Mouse (Mus musculus) hindbrain, embryonic 16.5 days (tissue): Measurements from ENCODE around the gene Krtap5-2. TPM values are rescaled to one million over a fixed set of nuclear protein-coding genes. Genes with fewer than 3 reads are reported as not detected.
"Not testable (repeated sequence)": the region's sequence is repeated elsewhere in the genome, so short reads cannot be mapped to it uniquely, and the experiment has no call there.

ENCODE experiments used
- ATAC-seq: fragments of 200-750 bp; cut with Nextera tagmentation; 2 replicates; pipeline ENCODE4 v1.8.0; 2017; ENCODE audit warnings: moderate TSS enrichment, moderate library complexity
- H3K27ac ChIP-seq: fragments of 300-500 bp; sonication (generic); 2 replicates; pipeline ENCODE4 v1.5.1; 2014; ENCODE audit warnings: low read depth, mild to moderate bottlenecking, control low read depth, low read length, moderate library complexity
- H3K27me3 ChIP-seq: fragments of 300-500 bp; sonication (generic); replicated peaks from 2 replicates; pipeline ENCODE4 v1.6.1; 2014; ENCODE audit warnings: low read length; ENCODE audit not compliant: control insufficient read depth, insufficient read depth
- H3K36me3 ChIP-seq: fragments of 300-500 bp; sonication (generic); 2 replicates; pipeline ENCODE4 v1.6.1; 2014; ENCODE audit warnings: mild to moderate bottlenecking, low read length, moderate library complexity, mixed read lengths; ENCODE audit not compliant: control insufficient read depth, insufficient read depth
- H3K4me1 ChIP-seq: fragments of 300-500 bp; sonication (generic); 2 replicates; pipeline ENCODE4 v1.6.1; 2014; ENCODE audit warnings: low read depth, low read length; ENCODE audit not compliant: control insufficient read depth, insufficient read depth
- H3K4me2 ChIP-seq: fragments of 300-500 bp; sonication (generic); 2 replicates; pipeline ENCODE4 v1.6.1; 2014; ENCODE audit warnings: mild to moderate bottlenecking, low read length, control low read depth, moderate library complexity
- H3K4me3 ChIP-seq: fragments of 300-500 bp; sonication (generic); 2 replicates; pipeline ENCODE4 v1.5.1; 2014; ENCODE audit warnings: mild to moderate bottlenecking, low read length, control low read depth, moderate library complexity
- H3K9ac ChIP-seq: fragments of 300-500 bp; sonication (generic); 2 replicates; pipeline ENCODE4 v1.6.1; 2014; ENCODE audit warnings: low read depth, mild to moderate bottlenecking, control low read depth, low read length, moderate library complexity
- H3K9me3 ChIP-seq: fragments of 300-500 bp; sonication (generic); 2 replicates; pipeline ENCODE4 v1.6.1; 2014; ENCODE audit warnings: mild to moderate bottlenecking, low read length, moderate library complexity; ENCODE audit not compliant: control insufficient read depth
- WGBS: fragments of 180-500 bp; shearing (Covaris S2); extraction: QIAGEN DNeasy Blood & Tissue Kit; methylation state at CpG from one replicate; pipeline ENCODE4 v1.1.7; 2014; 5-methylcytosine and 5-hydroxymethylcytosine counted together
- polyA plus RNA-seq: library from polyadenylated mRNA; unstranded; fragments of >200 nt; fragmentation: Nextera tagmentation; extraction: Ambion mirVana; gene quantifications from 2 replicates; pipeline ENCODE4 v1.2.1, GENCODE M21; 2015

Krtap5-2 gene
- polyA plus RNA-seq = not detected in 2 replicates

DNA sequence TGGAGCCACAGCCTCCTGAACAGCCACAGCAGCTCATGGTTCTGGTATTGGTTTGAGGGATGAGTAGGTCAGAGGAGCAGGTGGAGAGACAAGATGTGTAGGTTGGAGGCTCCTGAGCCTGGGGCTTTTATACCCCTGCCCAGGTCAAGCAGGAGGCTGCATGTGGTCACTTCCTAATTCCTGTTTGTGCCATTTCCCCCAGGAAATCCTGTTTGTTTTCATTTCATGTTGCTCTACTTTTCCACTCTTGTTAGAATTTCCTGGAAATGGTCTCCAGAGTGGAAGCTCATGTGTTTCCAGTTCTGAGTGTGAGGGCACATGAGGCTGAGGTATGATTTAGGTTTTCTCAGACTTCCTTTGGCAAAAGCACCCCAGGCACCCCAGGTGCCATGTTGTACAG is at the start of gene Krtap5-2:
Gene Krtap5-2, minus strand, starts transcription at position 101 of the 400 bp plus-strand sequence.
- H3K9ac ChIP-seq, H3K4me3 ChIP-seq, H3K4me1 ChIP-seq, H3K27ac ChIP-seq, H3K36me3 ChIP-seq, H3K4me2 ChIP-seq, H3K9me3 ChIP-seq, H3K27me3 ChIP-seq, ATAC-seq: not testable (repeated sequence)

DNA sequence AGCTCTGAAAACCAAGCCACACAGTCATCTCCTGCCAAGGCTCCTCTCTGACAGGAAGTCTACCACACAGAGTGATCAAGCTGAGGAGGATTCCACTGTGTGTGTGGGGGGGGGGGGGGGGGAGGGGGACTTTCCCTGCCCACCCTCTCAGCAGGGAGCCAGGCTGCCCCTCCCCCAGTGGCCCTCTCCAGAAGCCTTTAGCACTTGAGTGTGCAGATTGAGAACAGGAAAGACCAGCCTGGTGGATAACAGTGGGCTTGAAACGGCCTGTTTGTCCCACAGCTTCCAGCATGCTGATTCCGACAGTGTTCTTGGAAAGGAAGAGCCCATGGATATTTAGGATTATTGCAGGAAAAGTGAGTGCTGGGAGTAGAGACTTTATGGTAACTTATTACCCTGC is 48.7 kb upstream of the Krtap5-2 start:
- Histone ChIP-seq H3K4me1 (no peaks in the 10 kb centered on the region), H3K27ac (no peak overlapping the region), H3K27me3 (no peaks in the 10 kb centered on the region), H3K9ac (no peak overlapping the region), H3K36me3 (no peaks in the 10 kb centered on the region), H3K4me2 (no peak overlapping the region), H3K4me3 (no peak overlapping the region), H3K9me3 (no peaks in the 10 kb centered on the region)
- no peak for ATAC-seq
- 48% methylated on average over 2 of the region's 2 CpGs for WGBS

DNA sequence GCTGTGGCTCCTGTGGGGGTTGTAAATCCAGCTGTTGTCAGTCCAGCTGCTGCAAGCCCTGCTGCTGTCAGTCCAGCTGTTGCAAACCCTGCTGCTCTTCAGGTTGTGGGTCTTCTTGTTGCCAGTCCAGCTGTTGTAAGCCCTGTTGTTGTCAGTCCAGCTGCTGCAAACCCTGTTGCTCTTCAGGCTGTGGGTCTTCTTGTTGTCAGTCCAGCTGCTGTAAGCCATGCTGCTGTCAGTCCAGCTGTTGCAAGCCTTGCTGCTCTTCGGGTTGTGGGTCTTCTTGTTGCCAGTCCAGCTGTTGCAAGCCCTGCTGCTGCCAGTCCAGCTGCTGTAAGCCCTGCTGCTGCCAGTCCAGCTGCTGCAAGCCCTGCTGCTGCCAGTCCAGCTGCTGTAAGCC is 36.3 kb upstream of the Krtap5-2 start:
- not testable (repeated sequence) for H3K27ac ChIP-seq, H3K9me3 ChIP-seq
- 60% methylated on average over 1 of the region's 1 CpGs for WGBS

DNA sequence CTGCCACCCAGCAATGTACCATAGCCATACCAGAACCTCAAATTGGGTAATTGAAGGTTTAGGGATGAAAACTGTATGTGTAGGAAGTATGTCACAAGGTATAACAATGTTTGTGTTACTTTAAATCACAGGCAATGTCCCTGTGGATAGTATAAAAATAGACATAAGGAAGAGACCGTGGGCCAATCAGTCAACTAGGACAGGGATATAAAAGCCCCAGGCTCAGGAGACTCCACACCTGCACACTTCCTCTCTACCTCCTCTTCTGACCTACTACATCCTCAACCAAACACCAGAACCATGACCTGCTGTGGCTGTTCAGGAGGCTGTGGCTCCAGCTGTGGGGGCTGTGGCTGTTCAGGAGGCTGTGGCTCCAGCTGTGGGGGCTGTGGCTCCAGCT is 35.8 kb upstream of the Krtap5-2 start, which contains the start of gene Gm7579:
Gene Gm7579, plus strand, starts transcription at position 301 of the 400 bp plus-strand sequence.
- Histone ChIP-seq H3K27ac (no peak within 1 kb of the TSS), H3K9me3 (no peaks in the 10 kb centered on the region), H3K27me3 (no peaks in the 10 kb centered on the region), H3K4me1 (no peaks in the 10 kb centered on the region), H3K36me3 (no peaks in the 10 kb centered on the region), H3K4me2 (no peak within 1 kb of the TSS), H3K4me3 (no peak within 1 kb of the TSS), H3K9ac (no peak within 1 kb of the TSS)
- no peak for ATAC-seq
- 75% methylated on average over 1 of the region's 1 CpGs for WGBS

More for the DNA sequence above, 36.3 kb upstream of the Krtap5-2 start:
- H3K4me1 ChIP-seq, H3K4me3 ChIP-seq, H3K9ac ChIP-seq, H3K36me3 ChIP-seq, H3K27me3 ChIP-seq, ATAC-seq, H3K4me2 ChIP-seq: not testable (repeated sequence)

DNA sequence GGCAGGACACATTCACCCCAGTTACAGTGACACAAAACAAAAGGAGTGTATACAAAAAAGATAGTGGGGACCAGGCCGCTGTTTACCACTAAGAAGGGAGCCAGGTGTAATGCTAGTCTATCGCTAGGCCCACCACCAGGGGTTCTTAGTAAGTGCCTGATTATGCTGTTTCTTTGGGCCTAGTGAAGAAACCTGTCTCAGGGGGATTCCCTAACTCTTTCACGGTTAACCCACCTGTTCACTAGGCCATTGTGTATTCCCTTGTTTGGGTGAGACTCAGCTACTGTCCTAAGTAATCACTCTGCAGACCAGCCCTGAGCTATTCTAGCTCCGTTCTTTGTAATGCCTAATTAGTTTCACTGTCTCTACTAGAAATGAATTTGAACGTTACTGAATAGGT is 31.1 kb upstream of the Krtap5-2 start:
- H3K27ac ChIP-seq, H3K9ac ChIP-seq, ATAC-seq, H3K4me3 ChIP-seq, H3K4me2 ChIP-seq, H3K9me3 ChIP-seq, H3K4me1 ChIP-seq, H3K27me3 ChIP-seq, H3K36me3 ChIP-seq: not testable (repeated sequence)
- 75% methylated on average over 5 of the region's 5 CpGs for WGBS

GRCm38 (mm10) chr7:142205488-142205887 is 29.7 kb upstream of the Krtap5-2 start:
- Histone ChIP-seq H3K4me3 (no peak overlapping the region), H3K27ac (no peak overlapping the region), H3K4me2 (no peak overlapping the region), H3K9ac (no peak overlapping the region), H3K27me3 (no peaks in the 10 kb centered on the region), H3K9me3 (no peaks in the 10 kb centered on the region), H3K36me3 (no peaks in the 10 kb centered on the region), H3K4me1 (no peaks in the 10 kb centered on the region)
- no peak for ATAC-seq

GRCm38 (mm10) chr7:142201064-142201463 is 25.3 kb upstream of the Krtap5-2 start, which contains the start of gene Krtap5-3:
TSS of gene Krtap5-3 (plus strand) at chr7:142201364.
- H3K4me3 ChIP-seq = no peak within 1 kb of the TSS
- WGBS = 73% methylated on average over 1 of the region's 1 CpGs
- no peak within 1 kb of the TSS for H3K4me2 ChIP-seq
- H3K27me3 ChIP-seq = no peaks in the 10 kb centered on the region
- no peaks in the 10 kb centered on the region for H3K4me1 ChIP-seq
- H3K9me3 ChIP-seq = no peaks in the 10 kb centered on the region
- ATAC-seq = no peak
- H3K36me3 ChIP-seq = no peaks in the 10 kb centered on the region
- no peak within 1 kb of the TSS for H3K27ac ChIP-seq
- H3K9ac ChIP-seq = no peak within 1 kb of the TSS

- H3K27ac ChIP-seq = no peak overlapping the region
- no peak overlapping the region for H3K4me2 ChIP-seq
- no peak overlapping the region for H3K4me3 ChIP-seq
- H3K36me3 ChIP-seq = no peaks in the 10 kb centered on the region
- no peak overlapping the region for H3K9ac ChIP-seq
- no peaks in the 10 kb centered on the region for H3K9me3 ChIP-seq
- no peaks in the 10 kb centered on the region for H3K4me1 ChIP-seq
- no peak for ATAC-seq
- 77% methylated on average over 2 of the region's 2 CpGs for WGBS
- no peaks in the 10 kb centered on the region for H3K27me3 ChIP-seq
Observed at GRCm38 (mm10) chr7:142198748-142199147, 22.9 kb upstream of the Krtap5-2 start.

DNA sequence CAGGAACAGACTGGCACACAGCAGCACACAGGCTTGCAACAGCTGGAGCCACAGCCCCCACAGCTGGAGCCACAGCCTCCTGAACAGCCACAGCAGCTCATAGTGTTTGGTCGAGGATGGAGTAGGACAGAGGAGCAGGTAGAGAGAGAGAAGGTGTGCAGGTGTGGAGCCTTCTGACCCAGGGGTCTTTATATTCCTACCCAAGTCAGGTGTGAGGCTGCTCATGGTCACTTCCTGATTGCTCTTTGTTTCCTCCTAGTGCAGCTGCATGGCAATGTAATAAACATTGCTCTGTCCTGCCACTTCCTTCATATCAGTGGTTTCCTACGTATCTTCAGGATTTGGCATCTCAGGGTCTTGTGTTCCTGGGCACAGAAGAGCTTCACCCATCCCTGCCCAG is 14.5 kb upstream of the Krtap5-2 start, which contains the start of gene Gm10153:
Gene Gm10153, minus strand, starts transcription at position 101 of the 400 bp plus-strand sequence.
- Histone ChIP-seq H3K4me2 (no peak within 1 kb of the TSS), H3K4me1 (no peaks in the 10 kb centered on the region), H3K4me3 (no peak within 1 kb of the TSS), H3K9ac (no peak within 1 kb of the TSS), H3K9me3 (no peaks in the 10 kb centered on the region), H3K36me3 (no peaks in the 10 kb centered on the region), H3K27ac (no peak within 1 kb of the TSS), H3K27me3 (no peaks in the 10 kb centered on the region)
- 61% methylated on average over 2 of the region's 2 CpGs for WGBS
- ATAC-seq = no peak

GRCm38 (mm10) chr7:142188156-142188555 is 12.4 kb upstream of the Krtap5-2 start:
- H3K36me3 ChIP-seq = no peaks in the 10 kb centered on the region
- no peak for ATAC-seq
- 47% methylated on average over 2 of the region's 2 CpGs for WGBS
- H3K9me3 ChIP-seq = no peaks in the 10 kb centered on the region
- H3K9ac ChIP-seq = no peak overlapping the region
- no peaks in the 10 kb centered on the region for H3K4me1 ChIP-seq
- H3K27ac ChIP-seq = no peak overlapping the region
- no peak overlapping the region for H3K4me3 ChIP-seq
- no peaks in the 10 kb centered on the region for H3K27me3 ChIP-seq
- H3K4me2 ChIP-seq = no peak overlapping the region
